Mouse (Mus musculus) heart, adult 2 months (tissue): ENCODE results near the gene Hmga2.

ENCODE experiments used
- CTCF ChIP-seq: fragments of 200-600 bp; IDR thresholded peaks from 2 replicates; pipeline ENCODE4 v1.8.1; 2022; ENCODE audit warnings: antibody characterized with exemption, mild to moderate bottlenecking, moderate library complexity
- POLR2A ChIP-seq: fragments of 200-500 bp; IDR thresholded peaks from 2 replicates; pipeline ENCODE4 v1.6.1; 2011; ENCODE audit warnings: mild to moderate bottlenecking, low read depth, low read length, control low read depth; ENCODE audit not compliant: insufficient read depth

DNA sequence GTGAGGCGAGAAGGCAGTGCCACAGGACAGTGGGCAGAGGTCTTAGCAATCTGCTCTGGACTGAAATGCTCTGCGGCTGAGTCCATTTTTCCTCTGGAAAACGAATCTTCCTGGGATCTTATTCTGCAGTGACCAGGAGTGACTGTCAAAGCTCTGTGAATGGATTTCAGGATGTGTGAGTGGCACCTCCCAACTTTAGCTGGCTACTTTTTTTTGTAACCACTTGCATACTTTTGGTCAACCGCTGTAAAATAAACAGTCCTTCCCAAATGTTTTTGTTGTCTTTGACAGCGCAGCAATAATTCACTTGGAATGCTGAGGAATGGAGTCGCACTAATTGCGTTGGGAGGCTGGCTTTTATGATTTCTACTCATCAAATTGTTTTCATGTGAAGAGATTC, 45.8 kb downstream of the Hmga2 start:
- TF ChIP-seq CTCF = no peak
- no peak for TF ChIP-seq POLR2A
